Mouse (Mus musculus): ENCODE results near the gene Msl1.

- TF ChIP-seq E2F4 (IDR thresholded peaks at IDR 0.05; ENCODE audit: insufficient replicate concordance, low read depth, low read length), result no peak
- TF ChIP-seq USF1 (IDR thresholded peaks at IDR 0.05; ENCODE audit: low read depth, low read length), result no peak
- no peak for TF ChIP-seq CHD2 (IDR thresholded peaks at IDR 0.05; ENCODE audit: low read length)
- no peak for TF ChIP-seq POLR2A (IDR thresholded peaks at IDR 0.05; ENCODE audit: low read depth, low read length)
- TF ChIP-seq EP300 (IDR thresholded peaks at IDR 0.05; ENCODE audit: low read length), result no peak
- TF ChIP-seq GABPA (IDR thresholded peaks at IDR 0.05; ENCODE audit: insufficient replicate concordance, low read depth, low read length), result no peak
- TF ChIP-seq CTCF (conservative IDR thresholded peaks at IDR 0.05 in 1 of 2, IDR thresholded peaks at IDR 0.05 in 1 of 2; ENCODE audit: low read depth in 2 of 2, low read length in 2 of 2), result no peak
- no peak for TF ChIP-seq IRF4 (IDR thresholded peaks at IDR 0.05; ENCODE audit: low read depth, low read length)
- no peak for TF ChIP-seq ZMIZ1 (IDR thresholded peaks at IDR 0.05; ENCODE audit: low read depth, low read length)
- TF ChIP-seq BHLHE40 (IDR thresholded peaks at IDR 0.05; ENCODE audit: low read depth, low read length), result no peak
- TF ChIP-seq MEF2A (IDR thresholded peaks at IDR 0.05; ENCODE audit: borderline replicate concordance, low read depth, low read length), result no peak
- no peak for TF ChIP-seq ETS1 (conservative IDR thresholded peaks at IDR 0.05; ENCODE audit: low read depth, low read length)
- no peak for TF ChIP-seq MAX (IDR thresholded peaks at IDR 0.05; ENCODE audit: low read length)
Observed at GRCm38 (mm10) chr11:98767276-98767675, 28.0 kb upstream of the Msl1 start.

Measured in CH12.LX (cell line).